Comparison of ENCODE assay signal across 8 mouse cellular contexts in genomic region chr3:65990957-65991646, GRCm38 (mm10). TPM values are rescaled to one million over a fixed set of nuclear protein-coding genes. Genes with fewer than 3 reads are reported as not detected.
DNase-seq lines count a peak whose midpoint lies in the region; ATAC-seq lines count a peak whose summit lies in the region.

No protein-coding gene starts in this region.

- 25% methylated on average over 3 of the region's 3 CpGs for WGBS in midbrain, embryonic 13.5 days

- H3K27me3 ChIP-seq in midbrain, embryonic 13.5 days, result no peaks in the 10 kb centered on the region

- H3K27ac ChIP-seq in midbrain, embryonic 13.5 days, result no peak overlapping the region

- no peaks in the 10 kb centered on the region for H3K9me3 ChIP-seq in midbrain, embryonic 13.5 days

- H3K36me3 ChIP-seq in midbrain, embryonic 13.5 days, result no peaks in the 10 kb centered on the region

- H3K9ac ChIP-seq in midbrain, embryonic 13.5 days (replicated peaks), result no peak overlapping the region

- no peak overlapping the region for H3K4me3 ChIP-seq in midbrain, embryonic 13.5 days (replicated peaks)

- H3K4me2 ChIP-seq in midbrain, embryonic 13.5 days (replicated peaks), result no peak overlapping the region

- intact Hi-C loops in gastrocnemius, postnatal 14 days (cut with DNase I; ENCODE audit: low total_unique reads), result loop anchor here (10.0 kb wide), 2 partner anchors 56 to 126 kb away; no protein-coding TSS in a partner anchor

- DNase-seq in gastrocnemius, adult 18-20 months (ENCODE audit: low spot score), result peak; percentile 62
- no peak for DNase-seq in gastrocnemius, postnatal 14 days
- DNase-seq in 416B (ENCODE audit: low read depth), result peak; percentile 79
- DNase-seq in T-cell, adult 2 months (ENCODE audit: low spot score), result peak; percentile 44
- DNase-seq in forelimb bud, embryonic 11.5 days (ENCODE audit: low read depth, low spot score), result peak; percentile 29
- DNase-seq in layer of hippocampus, adult 9-11 months, result peak; percentile 33
- no peak for DNase-seq in gastrocnemius, adult 8-10 months (ENCODE audit: low spot score in 2 of 2)

- ATAC-seq in midbrain, embryonic 13.5 days, result 0 out of 2 replicates have a peak, but pooled peaks have one; percentile 24

- H3K4me1 ChIP-seq in midbrain, embryonic 13.5 days (replicated peaks), result no peaks in the 10 kb centered on the region

RNA-seq across cellular contexts. Expression of gene Ccnl1, which starts 33.1 kb away (rescaled TPM):
- 10 to 100 TPM; 12.6 to 14.4 TPM for total RNA-seq in gastrocnemius, adult 18-20 months (2021)
- total RNA-seq in gastrocnemius, postnatal 14 days (2021), result 10 to 100 TPM; 16.1 to 18.8 TPM
- polyA plus RNA-seq in midbrain, embryonic 13.5 days (2015; fragmentation: Nextera tagmentation; extraction: Ambion mirVana), result 87.8 and 94.2 TPM in 2 replicates
- 10 to 100 TPM in 2 of 4 experiments, 1 to 10 TPM in 2; 8.6 to 17.0 (median 11.7) TPM for total RNA-seq in gastrocnemius, adult 8-10 months (2022)

Comparison
In these comparisons a context has a peak if more than half of its experiments do, and no peak if none do; other contexts are left out.
1. DNase-seq: peak in gastrocnemius, adult 18-20 months (single experiment), 416B (single experiment), T-cell, adult 2 months (single experiment), forelimb bud, embryonic 11.5 days (single experiment) and layer of hippocampus, adult 9-11 months (single experiment); none in gastrocnemius, postnatal 14 days (single experiment) and gastrocnemius, adult 8-10 months (0 of 2).